Mouse (Mus musculus): Measurements from ENCODE around the gene Hist1h3c.

DNA sequence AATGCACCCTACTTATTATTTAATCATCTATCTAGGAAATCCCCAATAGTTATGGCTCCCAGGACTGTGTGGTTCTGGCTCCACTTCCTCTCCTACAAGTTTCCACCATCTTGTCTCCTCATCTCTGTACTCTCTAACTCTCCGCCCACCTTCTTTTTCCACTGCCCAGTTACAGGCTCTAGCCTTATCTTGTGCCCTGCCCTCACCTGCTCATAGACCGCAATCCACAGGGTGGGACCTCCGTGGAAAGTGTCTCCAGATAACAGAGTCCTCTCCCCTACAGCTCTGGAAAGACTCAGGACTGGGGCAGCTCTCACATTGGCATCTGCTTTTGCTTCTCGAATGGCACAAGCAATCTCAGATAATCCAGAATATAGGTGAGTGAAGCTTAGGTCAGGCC lies 33.6 kb upstream of the Hist1h3c start:
- TF ChIP-seq CTCF (IDR thresholded peaks at IDR 0.05; ENCODE audit: low read depth) (no peak), EP300 (IDR thresholded peaks at IDR 0.05; ENCODE audit: low read depth) (no peak)
